Mouse (Mus musculus) heart, postnatal 0 days (tissue): Measurements from ENCODE around the gene Trim32. TPM values are rescaled to one million over a fixed set of nuclear protein-coding genes. Genes with fewer than 3 reads are reported as not detected.

Experiments
- ATAC-seq: fragments of 200-750 bp; cut with Nextera tagmentation; 2 replicates; pipeline ENCODE4 v1.8.0; 2017; ENCODE audit warnings: low read depth, moderate number of reproducible peaks, moderate library complexity; ENCODE audit not compliant: insufficient read depth
- DNase-seq: peaks from one replicate; pipeline ENCODE4 v3.0.0-alpha.2; 2016; ENCODE audit warnings: low spot score
- H3K27ac ChIP-seq: fragments of 300-500 bp; sonication (generic); 2 replicates; pipeline ENCODE4 v1.5.1; 2014; ENCODE audit warnings: low read depth, mild to moderate bottlenecking
- H3K27me3 ChIP-seq: fragments of 300-500 bp; sonication (generic); 2 replicates; pipeline ENCODE4 v1.6.1; 2014; ENCODE audit warnings: low read length, mixed read lengths; ENCODE audit not compliant: control insufficient read depth, insufficient read depth
- H3K36me3 ChIP-seq: fragments of 300-500 bp; sonication (generic); replicated peaks from 2 replicates; pipeline ENCODE4 v1.6.1; 2014; ENCODE audit warnings: low read length, mixed read lengths; ENCODE audit not compliant: control insufficient read depth, insufficient read depth
- H3K4me1 ChIP-seq: fragments of 300-500 bp; sonication (generic); 2 replicates; pipeline ENCODE4 v1.6.1; 2014; ENCODE audit warnings: antibody characterized with exemption; ENCODE audit not compliant: control insufficient read depth, insufficient read depth
- H3K4me2 ChIP-seq: fragments of 300-500 bp; sonication (generic); 2 replicates; pipeline ENCODE4 v1.6.1; 2014; ENCODE audit warnings: low read depth, mild to moderate bottlenecking, low read length, moderate library complexity
- H3K4me3 ChIP-seq: fragments of 300-500 bp; sonication (generic); 2 replicates; pipeline ENCODE4 v1.5.1; 2014; ENCODE audit warnings: low read depth, low read length
- H3K9ac ChIP-seq: fragments of 300-500 bp; sonication (generic); replicated peaks from 2 replicates; pipeline ENCODE4 v1.6.1; 2014; ENCODE audit warnings: low read depth, low read length, mixed read lengths
- H3K9me3 ChIP-seq: fragments of 300-500 bp; sonication (generic); replicated peaks from 2 replicates; pipeline ENCODE4 v1.6.1; 2016; ENCODE audit warnings: low read length; ENCODE audit not compliant: control insufficient read depth
- CTCF ChIP-seq: IDR thresholded peaks from 2 replicates; pipeline ENCODE4 v1.5.1; 2016; ENCODE audit warnings: antibody characterized with exemption, control low read depth, low read depth
- EP300 ChIP-seq: IDR thresholded peaks from 2 replicates; pipeline ENCODE4 v1.6.1; 2016; ENCODE audit warnings: antibody characterized with exemption, low read depth
- WGBS: fragments of 180-500 bp; shearing (Covaris S2); extraction: QIAGEN DNeasy Blood & Tissue Kit; methylation state at CpG from one replicate; pipeline ENCODE4 v1.1.7; 2014; 5-methylcytosine and 5-hydroxymethylcytosine counted together
- polyA plus RNA-seq: library from polyadenylated mRNA; unstranded; fragments of >200 nt; fragmentation: Nextera tagmentation; extraction: Ambion mirVana; gene quantifications from 2 replicates; pipeline ENCODE4 v1.2.1, GENCODE M21; 2015
- total RNA-seq: library from RNA; depleted of rRNA; stranded (reverse); fragments of >200 nt; gene quantifications from 2 replicates; pipeline ENCODE4 v1.2.3, GENCODE M21; 2014; ENCODE audit warnings: low replicate concordance

Gene Trim32
- total and polyA plus RNA-seq, 2 experiments from 2014 or later = 15.0 to 40.0 TPM

DNA sequence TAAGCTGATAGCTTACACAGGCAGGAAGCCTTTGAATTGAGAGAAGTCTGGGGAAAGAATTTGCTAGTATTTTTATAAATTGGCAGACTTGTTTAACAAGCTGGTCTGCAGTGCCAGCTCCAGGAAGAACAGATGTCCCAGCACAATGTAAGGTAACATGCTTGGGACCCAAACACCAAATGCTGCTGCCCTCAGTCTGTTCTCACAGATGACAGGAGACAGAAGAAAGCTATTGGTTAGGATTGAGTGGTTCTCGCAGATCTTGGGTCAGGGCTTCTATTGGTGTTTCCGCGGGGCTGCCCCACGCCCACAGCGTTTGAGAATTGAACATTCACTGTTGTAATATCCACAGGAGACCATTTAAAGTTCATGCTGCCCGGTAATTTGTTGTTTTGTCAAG lies 6.1 kb downstream of the Trim32 start:
- no peaks in the 10 kb centered on the region for H3K27me3 ChIP-seq
- 95% methylated on average over 6 of the region's 6 CpGs for WGBS
- H3K9me3 ChIP-seq = no peaks in the 10 kb centered on the region
- no peak for ATAC-seq
- H3K4me1 ChIP-seq = peaks cover 19% of the 10 kb centered on the region
- no peak for DNase-seq
- H3K27ac ChIP-seq = no peak overlapping the region
- H3K36me3 ChIP-seq = peaks cover 30% of the 10 kb centered on the region
- no peak overlapping the region for H3K4me2 ChIP-seq
- H3K4me3 ChIP-seq = no peak overlapping the region
- no peak for TF ChIP-seq EP300
- no peak for TF ChIP-seq CTCF
- H3K9ac ChIP-seq = no peak overlapping the region

DNA sequence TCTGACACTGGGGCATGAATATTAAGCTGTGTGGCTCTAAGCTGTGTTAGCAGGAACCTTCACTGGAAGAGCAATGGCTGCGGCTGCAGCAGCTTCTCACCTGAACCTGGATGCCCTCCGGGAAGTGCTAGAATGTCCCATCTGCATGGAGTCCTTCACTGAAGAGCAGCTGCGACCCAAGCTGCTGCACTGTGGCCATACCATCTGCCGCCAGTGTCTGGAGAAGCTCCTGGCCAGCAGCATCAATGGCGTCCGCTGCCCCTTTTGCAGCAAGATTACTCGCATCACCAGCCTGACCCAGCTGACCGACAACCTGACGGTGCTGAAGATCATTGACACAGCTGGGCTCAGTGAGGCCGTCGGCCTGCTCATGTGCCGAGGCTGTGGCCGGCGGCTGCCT lies 8.3 kb downstream of the Trim32 start:
- Histone ChIP-seq H3K4me2 (no peak overlapping the region), H3K27me3 (no peaks in the 10 kb centered on the region), H3K36me3 (peaks cover 41% of the 10 kb centered on the region), H3K4me1 (no peaks in the 10 kb centered on the region), H3K4me3 (no peak overlapping the region), H3K27ac (no peak overlapping the region), H3K9me3 (no peaks in the 10 kb centered on the region), H3K9ac (no peak overlapping the region)
- ATAC-seq (no peak), DNase-seq (no peak)
- 91% methylated on average over 13 of the region's 14 CpGs for WGBS
- TF ChIP-seq EP300 (no peak), CTCF (no peak)

DNA sequence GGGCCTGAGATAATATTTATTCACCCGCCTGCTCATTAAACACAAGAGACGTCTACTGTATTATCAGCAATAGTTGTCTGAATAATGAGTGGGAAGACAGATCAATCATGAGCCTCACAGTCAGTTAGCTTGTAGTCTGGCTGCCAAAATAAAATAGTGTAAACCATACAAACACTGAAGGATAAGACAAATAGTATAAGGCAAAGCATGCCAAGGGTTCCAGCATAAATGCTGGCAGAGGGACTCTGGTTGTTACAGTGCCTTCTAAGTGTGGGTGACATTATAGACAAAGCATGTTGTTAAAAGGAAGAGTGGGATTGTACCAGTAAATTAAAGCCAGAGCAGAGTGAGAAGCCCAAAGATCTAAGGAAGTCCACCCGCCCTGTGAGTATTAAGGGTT lies 15.3 kb downstream of the Trim32 start:
- no peak for DNase-seq
- TF ChIP-seq EP300 (no peak), CTCF (no peak)
- H3K4me3 ChIP-seq = no peak overlapping the region
- H3K36me3 ChIP-seq = peaks cover 23% of the 10 kb centered on the region
- no peak overlapping the region for H3K4me2 ChIP-seq
- no peaks in the 10 kb centered on the region for H3K4me1 ChIP-seq
- no peak for ATAC-seq
- 69% methylated on average over 3 of the region's 3 CpGs for WGBS
- no peaks in the 10 kb centered on the region for H3K9me3 ChIP-seq
- H3K9ac ChIP-seq = no peak overlapping the region
- H3K27me3 ChIP-seq = no peaks in the 10 kb centered on the region
- no peak overlapping the region for H3K27ac ChIP-seq

DNA sequence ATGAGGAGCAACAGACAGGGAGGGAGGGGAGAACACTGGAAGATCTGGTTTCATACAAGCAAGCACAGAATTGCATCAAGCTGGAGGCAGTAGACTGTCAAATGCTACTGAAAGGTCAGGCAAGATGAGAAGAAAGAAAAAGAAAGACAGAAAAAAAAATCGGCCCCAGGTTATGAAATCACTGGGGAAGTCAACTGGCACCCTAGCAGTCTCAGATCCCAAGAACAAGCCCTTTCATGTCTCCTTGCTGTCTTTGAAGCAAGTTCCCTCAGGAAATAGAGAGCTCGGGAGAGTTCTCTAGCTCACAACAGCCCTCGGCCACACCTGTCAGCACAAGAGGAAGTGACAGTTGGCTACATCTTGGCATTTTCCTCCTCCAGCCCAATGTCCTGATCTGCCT lies 33.4 kb downstream of the Trim32 start:
- Histone ChIP-seq H3K9me3 (no peaks in the 10 kb centered on the region), H3K27me3 (no peaks in the 10 kb centered on the region), H3K9ac (no peak overlapping the region), H3K4me3 (no peak overlapping the region), H3K4me2 (no peak overlapping the region), H3K36me3 (no peaks in the 10 kb centered on the region), H3K4me1 (no peaks in the 10 kb centered on the region), H3K27ac (no peak overlapping the region)
- TF ChIP-seq EP300 = no peak
- no peak for ATAC-seq
- no peak for DNase-seq
- 57% methylated on average over 3 of the region's 3 CpGs for WGBS

DNA sequence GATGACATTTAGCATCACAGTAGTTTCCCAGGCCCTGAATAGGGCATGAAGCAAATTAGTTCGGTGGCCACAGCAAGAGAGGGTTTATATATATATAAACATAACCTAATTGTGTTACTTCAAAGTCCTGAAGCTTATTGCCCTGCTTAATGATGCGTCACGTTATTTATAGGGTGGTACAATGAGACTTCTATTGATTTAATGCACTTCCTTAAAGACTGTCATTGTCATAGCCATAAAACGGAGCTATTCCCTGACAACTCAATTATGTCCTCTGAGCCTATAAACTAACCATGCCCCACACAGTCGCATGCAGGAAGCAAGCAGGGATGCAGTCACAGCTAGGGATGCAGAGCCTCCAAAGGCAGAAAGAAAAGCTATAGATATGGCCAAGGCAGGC lies 37.8 kb downstream of the Trim32 start:
- ATAC-seq (no peak), DNase-seq (no peak)
- Histone ChIP-seq H3K27me3 (no peaks in the 10 kb centered on the region), H3K4me3 (no peak overlapping the region), H3K9ac (no peak overlapping the region), H3K4me2 (no peak overlapping the region), H3K36me3 (no peaks in the 10 kb centered on the region), H3K9me3 (no peaks in the 10 kb centered on the region), H3K27ac (no peak overlapping the region), H3K4me1 (no peaks in the 10 kb centered on the region)
- WGBS = 84% methylated on average over 5 of the region's 5 CpGs
- TF ChIP-seq CTCF = no peak
- TF ChIP-seq EP300 = no peak

DNA sequence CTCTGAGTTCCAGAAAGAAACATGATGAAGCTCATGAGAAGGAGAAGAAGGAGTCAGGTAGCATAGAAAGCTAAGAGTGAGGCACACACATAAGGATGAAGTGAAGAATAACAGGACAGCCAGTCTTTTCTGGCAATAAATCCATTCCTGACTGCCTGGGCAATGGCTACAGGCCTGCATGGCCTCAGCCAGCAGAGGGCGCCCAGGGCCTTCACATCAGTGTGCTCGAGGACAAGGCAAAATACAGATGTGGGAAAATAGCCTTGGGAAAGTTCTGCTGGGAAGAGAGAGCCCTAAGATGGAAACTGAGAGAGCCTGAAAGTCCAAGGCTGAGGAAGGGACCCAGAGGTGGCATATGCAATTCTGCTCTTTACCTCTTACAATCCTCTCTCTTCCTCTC lies 49.9 kb downstream of the Trim32 start:
- DNase-seq (peak; percentile 84), ATAC-seq (peak; percentile 75)
- no peaks in the 10 kb centered on the region for H3K36me3 ChIP-seq
- no peak overlapping the region for H3K4me3 ChIP-seq
- no peaks in the 10 kb centered on the region for H3K27me3 ChIP-seq
- H3K27ac ChIP-seq = no peak overlapping the region
- H3K9me3 ChIP-seq = no peaks in the 10 kb centered on the region
- no peak overlapping the region for H3K4me2 ChIP-seq
- peak; percentile 99 for TF ChIP-seq CTCF
- no peak for TF ChIP-seq EP300
- no peak overlapping the region for H3K9ac ChIP-seq
- peaks cover 10% of the 10 kb centered on the region; the same call in 1 of the 2 replicates for H3K4me1 ChIP-seq
- 0% methylated on average over 2 of the region's 2 CpGs for WGBS
